Mouse (Mus musculus): Measurements from ENCODE around the gene Gm12185. TPM values are rescaled to one million over a fixed set of nuclear protein-coding genes. Genes with fewer than 3 reads are reported as not detected.
"Not testable (repeated sequence)": the region's sequence is repeated elsewhere in the genome, so short reads cannot be mapped to it uniquely, and the experiment has no call there.

Gene Gm12185
- total and polyA plus RNA-seq, 2 experiments: 0.02 to 0.18 TPM

DNA sequence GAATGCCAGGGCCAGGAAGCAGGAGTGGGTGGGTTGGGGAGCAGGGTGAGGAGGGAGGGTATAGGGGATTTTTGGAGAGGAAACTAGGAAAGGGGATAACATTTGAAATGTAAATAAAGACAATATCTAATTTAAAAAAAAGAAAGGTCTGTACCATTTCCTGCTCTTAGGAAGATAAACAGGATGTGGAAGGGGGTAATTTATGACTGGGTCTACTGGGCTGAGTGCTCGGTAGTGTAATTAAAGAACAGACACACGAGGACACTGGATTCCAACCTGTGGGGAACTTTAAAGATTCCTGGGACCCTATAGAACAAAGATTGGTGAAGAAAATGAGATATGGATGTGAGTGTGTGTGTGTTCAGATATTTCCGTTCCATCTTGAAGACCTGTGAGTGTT is 9.2 kb downstream of the Gm12185 start:
- WGBS: no CpG with 5 or more reads among the region's 3 CpGs
- H3K27ac ChIP-seq (replicated peaks; ENCODE audit: insufficient read depth, low read depth, low read length); H3K27me3 ChIP-seq (ENCODE audit: control insufficient read depth, insufficient read depth, low read length); H3K79me2 ChIP-seq (ENCODE audit: control insufficient read depth, insufficient read depth, low read length); H3K4me3 ChIP-seq (ENCODE audit: insufficient read depth, low read depth, low read length); DNase-seq (ENCODE audit: extremely low read depth, low read depth, low spot score); H3K9ac ChIP-seq (ENCODE audit: low read depth, low read length); H3K36me3 ChIP-seq (ENCODE audit: control insufficient read depth, insufficient read depth, low read length); H3K4me1 ChIP-seq (ENCODE audit: control insufficient read depth, insufficient read depth, low read length): not testable (repeated sequence)

DNA sequence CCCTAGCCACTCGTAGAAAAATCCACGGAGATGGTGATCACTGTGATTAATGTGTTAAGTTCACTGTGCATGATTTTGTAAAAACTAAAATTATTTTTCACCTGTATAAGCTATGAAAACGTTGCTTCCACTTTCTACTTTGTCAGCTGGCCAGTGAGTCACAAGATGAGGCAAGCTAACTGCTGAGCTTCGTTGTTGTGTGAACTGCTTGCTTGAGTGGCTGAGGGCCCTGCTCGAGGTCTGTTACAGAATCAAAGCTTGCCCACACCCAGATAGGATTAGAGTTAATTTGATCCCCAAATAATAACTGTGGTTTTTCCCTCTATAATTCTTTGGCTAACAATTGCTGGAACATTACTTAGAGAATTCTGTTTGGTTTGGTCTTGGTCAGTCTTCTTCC is 12.0 kb downstream of the Gm12185 start:
- H3K4me3 ChIP-seq (ENCODE audit: insufficient read depth, low read depth, low read length); DNase-seq (ENCODE audit: extremely low read depth, low read depth, low spot score); H3K9ac ChIP-seq (ENCODE audit: low read depth, low read length); H3K4me1 ChIP-seq (ENCODE audit: control insufficient read depth, insufficient read depth, low read length); H3K27me3 ChIP-seq (ENCODE audit: control insufficient read depth, insufficient read depth, low read length); H3K36me3 ChIP-seq (ENCODE audit: control insufficient read depth, insufficient read depth, low read length); H3K27ac ChIP-seq (replicated peaks; ENCODE audit: insufficient read depth, low read depth, low read length); H3K79me2 ChIP-seq (ENCODE audit: control insufficient read depth, insufficient read depth, low read length): not testable (repeated sequence)
- no CpG with 5 or more reads among the region's 5 CpGs for WGBS

DNA sequence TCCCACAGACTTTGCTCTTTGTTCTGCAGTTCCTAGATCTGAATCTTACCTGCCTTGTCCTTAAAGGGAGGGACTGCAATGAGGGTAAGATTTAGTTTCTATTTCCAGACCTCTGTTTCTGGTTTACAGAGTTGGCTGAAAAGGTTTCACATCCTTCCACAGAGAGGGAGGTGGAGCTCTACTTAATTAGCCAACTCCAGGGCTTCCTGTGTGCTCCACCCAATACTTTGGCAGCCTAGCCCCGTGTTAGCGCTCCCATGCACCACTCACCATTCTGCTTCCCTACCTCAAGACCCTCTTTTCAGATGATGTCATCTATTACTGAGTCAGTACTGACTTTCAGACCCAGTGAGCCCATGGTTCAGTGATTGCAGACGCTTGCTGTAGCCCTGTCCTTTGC is 12.8 kb downstream of the Gm12185 start, which contains the start of gene 9930111J21Rik1:
Gene 9930111J21Rik1 (minus strand): TSS at position 148 of the 400 bp plus-strand sequence.
- H3K4me3 ChIP-seq (ENCODE audit: insufficient read depth, low read depth, low read length); H3K9ac ChIP-seq (ENCODE audit: low read depth, low read length); H3K36me3 ChIP-seq (ENCODE audit: control insufficient read depth, insufficient read depth, low read length); H3K27ac ChIP-seq (replicated peaks; ENCODE audit: insufficient read depth, low read depth, low read length); H3K27me3 ChIP-seq (ENCODE audit: control insufficient read depth, insufficient read depth, low read length); H3K4me1 ChIP-seq (ENCODE audit: control insufficient read depth, insufficient read depth, low read length); H3K79me2 ChIP-seq (ENCODE audit: control insufficient read depth, insufficient read depth, low read length); DNase-seq (ENCODE audit: extremely low read depth, low read depth, low spot score): not testable (repeated sequence)
- no CpG with 5 or more reads among the region's 3 CpGs for WGBS

DNA sequence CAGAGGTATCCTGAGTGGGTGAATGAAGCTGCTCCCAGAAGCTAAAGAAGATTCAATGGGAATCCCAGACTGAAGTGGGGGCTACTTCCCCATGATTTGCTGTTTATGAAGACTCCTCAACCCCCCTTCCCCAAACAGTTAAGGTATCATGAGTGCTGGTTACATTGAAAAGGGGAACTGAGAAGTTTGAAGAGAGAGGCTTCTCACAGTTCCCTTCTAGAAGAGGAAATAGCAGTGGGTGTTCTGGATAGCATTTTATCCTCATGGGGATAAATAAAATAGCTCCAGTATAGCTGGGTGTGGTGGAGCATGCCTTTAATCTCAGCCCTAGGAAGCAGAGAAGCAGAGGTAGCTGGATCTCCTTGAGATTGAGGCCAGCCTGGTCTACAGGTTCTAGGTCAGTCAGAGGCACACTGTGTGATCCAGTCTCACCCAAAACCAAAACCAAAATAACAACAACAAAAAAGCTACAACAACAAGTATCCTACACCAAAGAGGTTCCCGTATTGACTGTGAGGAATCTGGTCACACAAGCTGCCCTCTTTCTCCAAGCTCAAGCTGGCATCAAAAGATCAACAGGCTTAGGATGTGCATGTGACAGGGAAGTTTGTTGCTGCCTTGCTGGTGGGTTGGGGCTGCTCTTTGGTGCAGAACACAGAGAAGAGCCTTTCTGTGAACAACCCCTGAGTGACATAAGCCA is 13.6 kb downstream of the Gm12185 start, which contains the start of gene Olfr56:
Gene Olfr56 (plus strand): TSS at position 650 of the 700 bp plus-strand sequence.
- WGBS: no CpG with 5 or more reads among the region's 1 CpGs
- H3K9ac ChIP-seq (ENCODE audit: low read depth, low read length); H3K36me3 ChIP-seq (ENCODE audit: control insufficient read depth, insufficient read depth, low read length); H3K4me3 ChIP-seq (ENCODE audit: insufficient read depth, low read depth, low read length); H3K27me3 ChIP-seq (ENCODE audit: control insufficient read depth, insufficient read depth, low read length); H3K79me2 ChIP-seq (ENCODE audit: control insufficient read depth, insufficient read depth, low read length); H3K27ac ChIP-seq (replicated peaks; ENCODE audit: insufficient read depth, low read depth, low read length); H3K4me1 ChIP-seq (ENCODE audit: control insufficient read depth, insufficient read depth, low read length); DNase-seq (ENCODE audit: extremely low read depth, low read depth, low spot score): not testable (repeated sequence)

DNA sequence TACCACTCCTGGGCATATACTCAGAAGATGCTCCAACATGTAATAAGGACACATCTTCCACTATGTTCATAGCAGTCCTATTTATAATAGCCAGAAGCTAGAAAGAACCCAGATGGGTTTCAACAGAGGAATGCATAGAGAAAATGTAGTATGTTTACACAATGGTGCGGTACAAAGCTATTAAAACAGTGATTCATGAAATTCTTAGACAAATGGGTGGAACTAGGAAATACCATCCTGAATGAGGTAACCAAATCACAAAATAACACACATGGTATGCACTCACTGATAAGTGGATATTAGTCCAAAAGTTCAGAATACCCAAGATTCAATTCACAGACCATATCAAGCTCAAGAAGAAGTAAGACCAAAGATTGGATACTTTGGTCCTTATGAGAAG is 17.3 kb downstream of the Gm12185 start:
- WGBS: no CpG with 5 or more reads among the region's 1 CpGs
- not testable (repeated sequence) for H3K27ac ChIP-seq (replicated peaks; ENCODE audit: insufficient read depth, low read depth, low read length); H3K79me2 ChIP-seq (ENCODE audit: control insufficient read depth, insufficient read depth, low read length); H3K27me3 ChIP-seq (ENCODE audit: control insufficient read depth, insufficient read depth, low read length); DNase-seq (ENCODE audit: extremely low read depth, low read depth, low spot score); H3K4me3 ChIP-seq (ENCODE audit: insufficient read depth, low read depth, low read length); H3K36me3 ChIP-seq (ENCODE audit: control insufficient read depth, insufficient read depth, low read length); H3K9ac ChIP-seq (ENCODE audit: low read depth, low read length); H3K4me1 ChIP-seq (ENCODE audit: control insufficient read depth, insufficient read depth, low read length)

DNA sequence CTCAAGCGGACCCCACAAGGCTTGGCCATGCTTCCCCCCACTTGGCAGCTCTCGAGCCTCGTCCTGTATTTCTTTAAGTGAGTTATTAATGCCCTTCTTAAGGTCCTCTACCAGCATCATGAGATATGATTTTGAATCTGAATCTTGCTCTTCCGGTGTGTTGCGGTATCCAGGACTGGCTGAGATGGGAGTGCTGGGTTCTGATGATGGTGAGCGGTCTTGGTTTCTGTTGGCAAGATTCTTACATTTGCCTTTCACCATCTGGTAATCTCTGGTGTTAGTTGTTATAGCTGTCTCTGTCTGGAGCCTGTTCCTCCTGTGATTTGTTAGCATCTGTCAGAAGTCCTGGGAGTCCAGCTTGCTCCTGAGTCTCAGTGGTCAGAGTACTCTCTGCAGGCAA is 45.9 kb downstream of the Gm12185 start, which contains the start of gene Psme2b:
Gene Psme2b (minus strand): TSS at position 101 of the 400 bp plus-strand sequence.
- H3K79me2 ChIP-seq (ENCODE audit: control insufficient read depth, insufficient read depth, low read length); H3K27me3 ChIP-seq (ENCODE audit: control insufficient read depth, insufficient read depth, low read length); H3K9ac ChIP-seq (ENCODE audit: low read depth, low read length); H3K36me3 ChIP-seq (ENCODE audit: control insufficient read depth, insufficient read depth, low read length); DNase-seq (ENCODE audit: extremely low read depth, low read depth, low spot score); H3K4me1 ChIP-seq (ENCODE audit: control insufficient read depth, insufficient read depth, low read length); H3K27ac ChIP-seq (replicated peaks; ENCODE audit: insufficient read depth, low read depth, low read length); H3K4me3 ChIP-seq (ENCODE audit: insufficient read depth, low read depth, low read length): not testable (repeated sequence)
- 95% methylated on average over 6 of the region's 6 CpGs for WGBS

DNA sequence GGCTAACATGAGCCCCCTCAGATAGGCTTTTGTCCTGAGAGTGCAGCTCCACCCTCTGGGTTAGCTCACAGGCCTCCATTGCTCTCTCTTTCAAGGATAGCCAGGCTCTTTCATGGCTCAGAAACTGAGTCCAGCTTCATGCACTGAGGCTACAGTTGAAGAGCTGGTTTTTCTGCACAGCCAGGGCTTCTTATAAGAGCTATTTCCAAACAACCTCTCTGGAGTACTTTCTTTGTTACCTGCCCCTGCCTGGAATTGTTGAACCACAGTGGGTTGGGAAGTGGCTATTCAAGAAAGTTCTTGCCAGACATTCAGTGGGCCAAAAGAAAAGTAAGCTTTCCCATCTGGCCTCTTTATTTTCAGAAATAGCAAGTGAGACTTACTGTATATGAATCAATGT is 52.7 kb downstream of the Gm12185 start:
- not testable (repeated sequence) for H3K27me3 ChIP-seq (ENCODE audit: control insufficient read depth, insufficient read depth, low read length); H3K4me3 ChIP-seq (ENCODE audit: insufficient read depth, low read depth, low read length); H3K79me2 ChIP-seq (ENCODE audit: control insufficient read depth, insufficient read depth, low read length); H3K4me1 ChIP-seq (ENCODE audit: control insufficient read depth, insufficient read depth, low read length); DNase-seq (ENCODE audit: extremely low read depth, low read depth, low spot score); H3K36me3 ChIP-seq (ENCODE audit: control insufficient read depth, insufficient read depth, low read length); H3K27ac ChIP-seq (replicated peaks; ENCODE audit: insufficient read depth, low read depth, low read length); H3K9ac ChIP-seq (ENCODE audit: low read depth, low read length)

DNA sequence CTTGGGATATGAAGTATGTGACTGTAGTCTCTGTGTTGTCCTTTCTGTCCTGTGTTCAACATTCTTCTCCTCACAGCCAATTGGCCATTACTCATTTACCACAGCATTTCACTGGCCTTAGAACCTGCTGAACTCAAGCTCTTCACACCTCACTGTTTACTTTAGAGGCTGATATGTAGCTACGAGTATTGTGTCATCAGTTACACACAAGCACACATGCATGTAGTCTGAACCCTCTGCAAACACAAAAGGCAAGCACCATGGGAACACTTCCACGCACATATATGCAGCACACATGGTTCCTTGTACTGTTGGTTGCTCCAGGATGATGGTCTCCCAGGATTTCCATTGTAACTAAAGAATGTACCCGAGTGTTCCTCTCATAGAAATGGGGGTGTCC is 56.7 kb downstream of the Gm12185 start:
- H3K79me2 ChIP-seq (ENCODE audit: control insufficient read depth, insufficient read depth, low read length); H3K27me3 ChIP-seq (ENCODE audit: control insufficient read depth, insufficient read depth, low read length); H3K27ac ChIP-seq (replicated peaks; ENCODE audit: insufficient read depth, low read depth, low read length); H3K36me3 ChIP-seq (ENCODE audit: control insufficient read depth, insufficient read depth, low read length); H3K4me1 ChIP-seq (ENCODE audit: control insufficient read depth, insufficient read depth, low read length); H3K4me3 ChIP-seq (ENCODE audit: insufficient read depth, low read depth, low read length); H3K9ac ChIP-seq (ENCODE audit: low read depth, low read length); DNase-seq (ENCODE audit: extremely low read depth, low read depth, low spot score): not testable (repeated sequence)
- whole genome bisulfite sequencing: no CpG with 5 or more reads among the region's 3 CpGs

DNA sequence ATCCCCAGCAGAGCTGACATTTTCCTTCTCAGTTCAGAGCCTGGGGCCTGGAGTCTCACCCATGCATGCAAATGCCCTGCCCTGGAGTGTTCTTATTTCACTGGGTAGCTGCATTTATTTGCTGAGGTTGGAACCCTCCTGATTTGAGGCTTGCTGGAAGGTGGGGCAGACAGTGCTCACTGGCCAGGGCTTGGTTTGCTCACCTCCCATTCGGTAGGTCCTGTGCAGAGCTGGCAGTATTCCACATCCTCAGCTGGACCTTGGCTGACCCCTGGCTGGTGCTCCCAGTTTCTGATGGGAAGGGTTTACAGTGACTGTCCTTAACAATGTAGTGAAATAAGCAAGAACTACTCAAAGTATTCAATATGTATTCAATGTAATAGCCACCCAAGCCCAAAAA is 58.1 kb downstream of the Gm12185 start:
- not testable (repeated sequence) for H3K27ac ChIP-seq (replicated peaks; ENCODE audit: insufficient read depth, low read depth, low read length); H3K36me3 ChIP-seq (ENCODE audit: control insufficient read depth, insufficient read depth, low read length); H3K79me2 ChIP-seq (ENCODE audit: control insufficient read depth, insufficient read depth, low read length); H3K4me1 ChIP-seq (ENCODE audit: control insufficient read depth, insufficient read depth, low read length); H3K9ac ChIP-seq (ENCODE audit: low read depth, low read length); H3K27me3 ChIP-seq (ENCODE audit: control insufficient read depth, insufficient read depth, low read length); H3K4me3 ChIP-seq (ENCODE audit: insufficient read depth, low read depth, low read length); DNase-seq (ENCODE audit: extremely low read depth, low read depth, low spot score)
- WGBS: 7% methylated on average over 1 of the region's 1 CpGs
